Mouse (Mus musculus): ENCODE results near the gene Nipal3. TPM values are rescaled to one million over a fixed set of nuclear protein-coding genes. Genes with fewer than 3 reads are reported as not detected.

The Nipal3 gene
- 1 to 10 TPM; 5.5 to 6.5 TPM for total RNA-seq (2021)
- long read RNA-seq, experiment 1, full-length matches to known transcripts = 1 of 3 reads
- long read RNA-seq, experiment 1, partial matches to known transcripts = 2 of 3 reads
- long read RNA-seq, experiment 1, other reads (novel, unspliced or antisense) = 0 of 3 reads
- long read RNA-seq, experiment 2, full-length matches to known transcripts = 1 of 5 reads
- long read RNA-seq, experiment 2, partial matches to known transcripts = 2 of 5 reads
- long read RNA-seq, experiment 2, other reads (novel, unspliced or antisense) = 2 of 5 reads

DNA sequence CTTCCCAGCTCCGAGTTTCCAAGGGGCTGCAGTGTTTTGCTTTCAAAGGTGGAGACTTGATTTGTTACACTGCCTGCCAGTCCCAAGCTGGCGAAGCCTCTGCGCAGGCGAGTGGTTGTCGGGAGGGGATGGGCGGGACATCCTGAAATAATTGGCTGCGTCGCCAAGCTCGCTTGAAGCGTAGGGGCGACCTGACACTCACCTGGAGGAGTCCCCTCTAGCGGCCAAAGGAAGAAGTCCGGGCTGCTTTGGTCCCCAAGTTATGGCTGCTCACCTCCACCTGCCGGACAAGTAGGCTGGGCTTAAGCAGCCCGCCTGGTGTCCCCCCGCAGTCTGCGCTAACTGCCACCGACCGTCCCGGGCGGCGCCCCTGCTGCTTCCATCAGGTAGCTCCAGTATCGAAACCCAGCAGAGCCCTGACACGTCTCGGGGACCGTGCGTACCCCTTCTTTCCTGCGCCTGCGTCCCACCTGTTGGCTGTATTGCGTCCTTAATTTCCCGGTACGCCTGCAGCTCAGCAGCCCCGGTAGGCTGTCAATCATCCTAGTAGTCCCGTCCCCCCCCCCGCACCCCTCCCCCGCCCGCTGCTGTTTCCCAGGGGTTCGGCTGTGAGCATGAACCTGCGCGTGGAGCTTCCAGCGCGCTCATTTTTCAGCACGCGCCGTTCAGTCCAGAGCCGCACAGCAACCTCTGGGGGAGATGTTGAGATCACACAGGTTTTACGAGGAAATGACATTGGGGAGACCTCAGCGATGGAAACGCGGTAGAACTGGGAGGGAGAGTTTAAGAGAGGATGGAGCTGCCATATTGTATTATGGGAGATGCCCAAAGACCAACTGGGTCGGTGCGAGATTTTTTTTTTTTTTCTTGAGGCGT, at the start of gene Nipal3, which contains the start of gene Stpg1:
Gene Nipal3 (minus strand): TSS at position 518 of the 876 bp plus-strand sequence.
Gene Stpg1 (plus strand): TSS at position 270 of the 876 bp plus-strand sequence.
- peak; percentile 43 to 79 for DNase-seq (ENCODE audit: low spot score in 2 of 2)

DNA sequence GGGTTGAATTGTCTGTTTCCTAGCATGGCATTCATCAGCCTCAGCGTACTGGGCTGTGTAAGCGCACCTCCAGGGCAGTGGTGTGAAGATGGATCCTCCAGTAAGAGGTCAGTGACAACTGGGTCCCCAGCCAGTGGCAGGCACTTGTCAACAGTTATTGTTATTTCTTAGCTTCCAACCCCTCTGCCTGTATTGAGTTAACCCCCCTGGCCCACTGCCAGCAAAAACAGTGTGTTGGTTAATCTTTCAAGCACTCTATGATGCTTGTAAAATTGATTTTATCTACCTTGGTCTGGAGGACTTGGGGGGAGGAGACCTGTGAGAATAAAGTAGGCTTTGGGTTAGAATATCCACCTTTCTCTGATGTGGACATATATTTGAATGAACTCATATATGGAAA, 49.4 kb upstream of the Nipal3 start:
- peak in 1 of 2 experiments; percentile 28 for DNase-seq (ENCODE audit: low spot score in 2 of 2)

DNA sequence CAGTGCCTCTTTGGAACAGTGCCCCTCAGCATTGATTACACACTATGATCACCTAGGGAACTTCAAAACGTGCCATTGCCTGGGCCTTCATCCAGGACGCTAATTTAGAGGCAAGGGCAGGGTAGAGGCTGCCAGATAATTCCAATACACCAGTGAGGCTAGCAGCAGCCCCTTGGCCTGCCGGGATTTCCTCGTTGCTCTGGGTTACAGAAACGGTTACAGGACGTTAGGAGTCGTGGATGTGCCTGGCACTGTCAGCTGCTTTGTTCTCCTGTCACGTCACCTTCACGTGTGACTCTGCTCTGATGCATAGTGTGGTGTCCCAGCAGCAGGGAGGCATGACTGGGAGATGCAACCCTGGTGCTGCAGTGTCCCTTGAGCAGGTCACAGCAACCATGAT, 45.2 kb upstream of the Nipal3 start:
- no peak for DNase-seq (ENCODE audit: low spot score in 2 of 2)

DNA sequence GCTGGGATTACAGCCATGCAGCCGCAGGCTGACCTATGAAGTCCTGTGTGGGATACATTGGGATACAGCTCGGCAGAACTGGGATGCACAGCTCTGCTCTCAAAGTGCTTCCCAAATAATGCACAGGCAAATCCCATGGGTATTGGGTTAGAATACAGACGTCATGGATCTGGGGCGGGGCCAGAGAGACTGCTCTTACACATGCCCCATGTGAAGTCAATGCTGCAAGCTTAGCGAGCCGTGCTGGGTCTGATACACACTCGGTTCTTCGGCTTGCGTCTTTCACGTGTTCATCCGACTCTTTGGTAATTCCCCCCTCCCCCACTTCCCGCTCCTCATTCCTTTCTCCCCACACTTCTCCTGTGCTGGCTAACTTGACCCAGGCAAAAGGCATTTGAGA, 44.2 kb upstream of the Nipal3 start:
- DNase-seq (ENCODE audit: low spot score in 2 of 2) = no peak

- no peak for DNase-seq (ENCODE audit: low spot score in 2 of 2)
Measured at GRCm38 (mm10) chr4:135535021-135535420, 40.2 kb upstream of the Nipal3 start.

- no peak for DNase-seq (ENCODE audit: low spot score in 2 of 2)
Measured at GRCm38 (mm10) chr4:135533001-135533400, 38.2 kb upstream of the Nipal3 start.

DNA sequence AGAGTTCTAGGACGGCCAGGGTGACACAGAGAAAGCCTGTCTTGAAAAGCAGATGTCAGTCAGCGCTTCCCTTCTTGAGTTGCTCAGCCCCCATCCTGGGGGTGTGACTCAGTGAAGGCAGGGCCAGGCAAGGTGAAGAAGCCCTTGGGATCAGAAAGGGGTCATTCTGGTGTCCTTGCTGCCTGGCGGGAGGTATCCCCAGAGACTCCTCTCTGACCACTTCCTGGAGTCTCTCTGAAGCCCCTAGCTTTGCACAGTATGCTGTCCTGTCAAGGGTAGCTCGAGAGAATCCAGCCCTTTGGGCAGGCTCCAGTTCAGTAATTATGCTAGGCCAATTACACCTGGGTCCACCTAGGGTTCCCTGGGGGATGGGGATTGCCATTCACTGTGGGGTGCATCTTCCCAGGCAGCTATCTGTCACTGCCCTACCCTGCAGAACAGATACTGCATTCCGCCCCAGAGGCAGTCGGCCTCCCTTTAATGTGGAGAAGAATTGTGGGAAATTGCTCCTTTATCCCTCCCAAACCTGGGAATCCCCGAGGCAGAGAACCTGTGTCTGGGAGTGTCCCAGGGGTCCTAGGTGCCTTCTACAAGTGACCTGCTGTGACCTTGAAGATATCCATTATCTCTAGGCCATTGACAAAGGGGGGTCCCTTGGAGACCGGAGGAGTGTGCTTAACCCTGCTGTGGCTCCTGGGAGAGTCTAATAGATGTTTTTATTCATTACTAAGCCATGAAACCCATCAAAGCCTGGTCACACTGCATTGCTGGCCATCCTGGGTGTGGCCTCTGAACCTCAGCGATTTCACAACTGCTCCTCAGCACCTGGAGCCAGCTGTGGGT, 37.2 kb upstream of the Nipal3 start:
- DNase-seq (ENCODE audit: low spot score in 2 of 2) = no peak

DNA sequence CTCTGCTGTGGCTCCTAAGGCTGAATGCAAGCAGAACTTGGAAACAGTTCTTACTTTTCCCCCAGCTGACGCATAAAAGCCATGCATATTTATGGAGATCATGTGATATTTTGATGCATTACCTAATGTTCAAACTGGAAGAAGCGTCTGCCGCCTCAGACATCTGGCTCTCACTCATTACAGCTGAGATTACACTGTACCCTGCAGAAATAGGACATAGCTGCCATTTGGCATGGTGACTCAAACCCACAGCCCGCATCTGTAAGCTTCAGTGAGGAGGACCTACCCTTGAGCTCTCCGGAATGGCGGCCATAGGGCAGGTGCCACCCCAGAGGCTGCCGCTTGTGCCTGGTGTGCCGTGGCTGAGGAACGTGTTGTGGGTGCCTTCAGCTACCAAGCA, 36.4 kb upstream of the Nipal3 start:
- DNase-seq (ENCODE audit: low spot score in 2 of 2) = no peak

- DNase-seq (ENCODE audit: low spot score in 2 of 2) = no peak
Measured at GRCm38 (mm10) chr4:135530270-135530669, 35.4 kb upstream of the Nipal3 start.

- no peak for DNase-seq (ENCODE audit: low spot score in 2 of 2)
Measured at GRCm38 (mm10) chr4:135526039-135526710, 31.3 kb upstream of the Nipal3 start.

DNA sequence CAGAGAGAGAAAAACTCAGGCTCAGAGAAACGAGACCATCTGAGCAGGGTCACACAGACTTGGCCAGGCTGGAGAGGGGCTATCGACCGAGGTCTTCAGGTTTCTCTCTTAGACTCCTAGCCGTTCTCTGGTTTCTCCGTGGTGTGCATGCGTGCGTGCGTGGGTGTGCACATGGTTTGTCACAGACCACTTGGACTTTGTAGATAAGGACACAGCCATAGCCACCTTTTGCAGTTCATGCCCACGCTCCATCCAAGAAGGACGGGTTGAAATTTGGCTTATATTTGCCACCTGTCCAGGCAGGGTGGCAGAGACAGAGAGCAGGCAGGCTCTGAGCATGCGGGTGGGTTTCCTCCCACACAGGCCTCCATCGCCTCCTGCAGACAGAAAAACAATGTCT, 30.2 kb upstream of the Nipal3 start:
- no peak for DNase-seq (ENCODE audit: low spot score in 2 of 2)

DNA sequence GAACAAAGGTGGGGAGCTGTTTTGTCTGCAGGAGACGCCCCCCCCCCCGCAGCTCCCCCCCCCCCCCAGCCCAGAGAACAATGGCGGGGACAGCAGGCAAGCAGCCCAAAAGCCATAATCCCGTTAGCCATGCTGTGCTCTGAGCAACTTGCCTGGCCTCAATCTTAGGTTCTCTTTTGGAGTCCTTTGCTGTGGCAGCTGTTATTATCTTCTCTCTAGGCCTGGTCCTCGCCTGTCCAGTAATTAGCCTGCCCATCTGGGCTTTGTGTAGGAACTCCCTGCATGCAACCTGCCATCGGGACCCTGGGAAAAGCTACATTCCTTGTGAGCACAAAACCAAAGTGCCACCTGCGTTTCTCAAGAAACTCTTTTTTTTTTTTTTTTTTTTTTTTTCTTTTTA, 29.1 kb upstream of the Nipal3 start:
- DNase-seq (ENCODE audit: low spot score in 2 of 2) = no peak

DNA sequence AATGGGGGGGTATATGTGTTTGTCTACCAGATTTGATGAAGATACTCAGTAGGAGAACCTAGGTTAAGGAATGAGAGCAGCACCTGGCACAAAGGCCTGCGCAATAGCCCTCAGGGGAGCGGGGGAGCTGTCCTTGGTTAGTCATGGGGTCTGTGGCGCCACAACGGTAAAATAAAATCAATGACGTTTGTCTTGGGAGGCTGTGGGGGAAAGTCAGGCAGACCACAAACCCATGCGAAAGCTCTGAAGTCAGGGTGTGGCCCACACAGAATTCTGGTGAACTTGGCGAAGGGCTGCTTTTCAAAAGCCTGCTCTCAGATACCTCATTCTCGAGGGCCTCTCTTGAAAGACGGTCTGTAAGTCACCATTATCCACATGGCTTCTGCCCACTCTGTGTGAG, 25.6 kb upstream of the Nipal3 start:
- DNase-seq (ENCODE audit: low spot score in 2 of 2) = no peak

DNA sequence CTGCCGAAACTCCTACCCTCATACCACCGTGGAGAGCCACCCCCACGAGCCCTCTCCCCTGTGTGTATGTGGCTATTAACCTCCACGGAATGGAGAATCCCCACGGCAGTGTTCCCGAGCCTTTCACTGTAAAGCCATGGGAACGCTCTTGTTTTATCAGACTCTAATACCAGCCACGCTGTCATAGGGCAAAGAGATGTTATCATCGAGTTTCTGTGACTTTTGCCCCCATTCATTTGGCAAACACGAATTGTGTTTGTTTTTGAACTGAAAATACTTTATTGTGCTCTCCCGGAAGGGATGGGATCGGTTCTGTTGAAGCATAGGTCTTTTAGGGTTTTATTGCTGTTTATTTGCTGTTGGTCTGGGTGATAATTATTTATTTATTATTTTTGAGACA, 23.3 kb upstream of the Nipal3 start:
- no peak for DNase-seq (ENCODE audit: low spot score in 2 of 2)

DNA sequence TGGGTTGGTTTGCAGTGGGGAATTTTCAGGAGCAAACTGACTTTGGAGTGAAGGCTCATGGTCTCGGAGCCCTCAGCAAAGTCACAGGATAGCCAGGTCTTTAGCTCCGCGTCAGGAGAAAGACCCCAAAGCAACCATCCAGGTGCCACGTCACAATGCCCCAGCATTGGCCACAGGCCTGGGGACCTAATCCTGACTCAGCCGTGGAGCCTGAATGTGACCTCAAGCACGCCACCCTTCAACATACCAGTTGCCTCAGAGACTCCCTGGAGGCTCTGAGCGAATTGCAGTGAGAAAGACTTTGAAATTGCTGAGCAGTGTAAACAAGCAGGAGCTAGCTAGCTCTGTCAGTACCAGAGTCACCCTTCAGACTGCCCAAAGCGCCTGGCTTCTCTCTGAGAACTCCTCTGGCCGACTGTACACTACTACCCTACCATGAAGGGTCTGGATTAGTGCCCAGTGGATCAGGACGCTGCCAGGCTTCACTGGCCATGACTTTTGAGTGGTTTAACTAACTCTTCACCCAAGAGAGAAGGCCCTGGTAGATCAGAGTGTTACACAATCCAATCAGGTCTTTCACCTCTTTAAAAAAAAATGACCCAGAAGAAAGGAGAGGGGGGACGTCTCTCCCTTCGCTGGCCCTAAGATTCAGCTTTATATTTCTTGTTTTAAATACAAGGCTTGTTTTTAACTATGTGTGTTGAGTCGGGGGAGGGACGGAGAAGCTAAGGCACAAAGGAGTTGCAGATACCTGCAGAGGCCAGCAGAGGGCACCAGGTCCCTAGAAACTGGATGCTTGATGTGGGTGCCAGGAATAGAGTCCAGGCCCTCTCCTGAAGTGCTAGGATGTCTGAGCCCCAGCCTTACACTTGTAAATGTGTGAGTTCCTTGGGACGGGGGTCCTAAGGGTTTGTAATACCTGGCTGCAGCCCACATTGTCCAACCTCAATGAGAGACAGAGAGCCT, 21.8 kb upstream of the Nipal3 start:
- peak in 1 of 2 experiments; percentile 51 for DNase-seq (ENCODE audit: low spot score in 2 of 2)

GRCm38 (mm10) chr4:135514925-135515324, 20.1 kb upstream of the Nipal3 start:
- no peak for DNase-seq (ENCODE audit: low spot score in 2 of 2)

GRCm38 (mm10) chr4:135513865-135514264, 19.0 kb upstream of the Nipal3 start:
- no peak for DNase-seq (ENCODE audit: low spot score in 2 of 2)

- DNase-seq (ENCODE audit: low spot score in 2 of 2) = no peak
Measured at GRCm38 (mm10) chr4:135509515-135509914, 14.7 kb upstream of the Nipal3 start.

- DNase-seq (ENCODE audit: low spot score in 2 of 2) = peak; percentile 47 to 67
Measured at GRCm38 (mm10) chr4:135508419-135509039, 13.7 kb upstream of the Nipal3 start.

Measured in gastrocnemius, postnatal 4 days (tissue).